Mouse (Mus musculus) ovary, adult 10 weeks (tissue): Measurements from ENCODE around the gene Tgif1. TPM values are rescaled to one million over a fixed set of nuclear protein-coding genes. Genes with fewer than 3 reads are reported as not detected.

Experiments
- polyA plus RNA-seq: library from polyadenylated mRNA; stranded (reverse); fragments of 350-450 nt; fragmentation: Illumina TruSeq; extraction: RNeasy Lipid Tissue Mini Kit (QIAGEN cat#74804); gene quantifications from one replicate; pipeline ENCODE4 v1.2.3, GENCODE M21; 2014

Tgif1 gene
- polyA plus RNA-seq = 196 TPM

DNA sequence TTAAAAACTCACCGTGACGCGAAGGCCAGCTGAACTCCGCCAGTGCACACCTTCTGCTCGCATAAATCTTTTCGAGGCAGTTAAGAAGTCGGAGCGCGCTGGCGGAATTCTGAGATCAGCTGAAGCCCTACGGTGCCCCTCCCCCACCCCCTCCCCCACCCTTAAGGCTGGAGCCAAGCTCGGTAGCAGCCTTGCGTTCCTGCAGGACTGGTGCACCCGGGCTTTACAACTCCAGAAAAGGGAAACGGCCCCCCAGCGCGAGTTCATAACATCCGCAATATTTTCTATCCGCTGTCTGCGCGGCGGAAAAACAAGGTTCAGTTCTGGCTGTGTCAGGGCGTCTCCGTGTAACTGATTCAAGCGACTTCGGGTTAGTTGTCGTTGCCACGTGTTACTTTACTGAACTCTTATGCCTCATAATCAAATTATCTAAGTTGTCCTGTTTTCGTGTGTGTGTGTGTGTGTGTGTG lies at the start of gene Tgif1:
Gene Tgif1, minus strand, starts transcription at position 111 of the 470 bp plus-strand sequence.

Other genes starting within 250 kb of the Tgif1 start
- gene Myom1, start 149.1 kb upstream of the Tgif1 start, polyA plus RNA-seq = 14.5 TPM
- gene Myl12a, start 149.3 kb upstream of the Tgif1 start, polyA plus RNA-seq = 307 TPM